Mouse (Mus musculus): ENCODE results near the gene Unc13a. TPM values are rescaled to one million over a fixed set of nuclear protein-coding genes. Genes with fewer than 3 reads are reported as not detected.
A peak's percentile ranks its signal among the peaks of the same experiment; 100 is the strongest.

Gene Unc13a
- 4.6 TPM for polyA plus RNA-seq (2012; fragmentation: generic; extraction: Trizol)

GRCm38 (mm10) chr8:71671549-71671965 is at the start of gene Unc13a:
TSS of gene Unc13a (minus strand) at chr8:71671757.
- Histone ChIP-seq H3K4me3 (peak within 1 kb of the TSS; percentile 44), H3K36me3 (ENCODE audit: control insufficient read depth, insufficient read depth) (no peaks in the 10 kb centered on the region), H3K4me2 (ENCODE audit: low read depth) (peak within 1 kb of the TSS; percentile 85), H3K27me3 (ENCODE audit: control insufficient read depth, insufficient read depth, insufficient read length) (no peaks in the 10 kb centered on the region), H3ac (ENCODE audit: control insufficient read depth, insufficient read length) (no peak within 1 kb of the TSS), H3K79me2 (ENCODE audit: control insufficient read depth, insufficient read depth) (no peaks in the 10 kb centered on the region)
- TF ChIP-seq MYOG (IDR thresholded peaks at IDR 0.05; ENCODE audit: control insufficient read depth in 1 of 3, insufficient read depth in 1 of 3, insufficient read length in 2 of 3, low read depth in 2 of 3) (peak in 1 of 3 experiments; percentile 27), MYOD1 (IDR thresholded peaks at IDR 0.05; ENCODE audit: control insufficient read depth in 1 of 3, insufficient read length in 2 of 3, low read depth in 2 of 3) (no peak), REST (IDR thresholded peaks at IDR 0.05; ENCODE audit: insufficient read depth, insufficient read length) (peak; percentile 85), TCF3 (IDR thresholded peaks at IDR 0.05; ENCODE audit: insufficient read length, low read depth) (peak; percentile 6), USF1 (IDR thresholded peaks at IDR 0.05; ENCODE audit: low read depth) (peak; percentile 24)

GRCm38 (mm10) chr8:71719928-71720457 is 48.4 kb upstream of the Unc13a start:
- Histone ChIP-seq H3K79me2 (ENCODE audit: control insufficient read depth, insufficient read depth) (no peaks in the 10 kb centered on the region), H3K4me3 (no peak overlapping the region), H3ac (ENCODE audit: control insufficient read depth, insufficient read length) (no peak overlapping the region), H3K4me2 (ENCODE audit: low read depth) (no peak overlapping the region), H3K36me3 (ENCODE audit: control insufficient read depth, insufficient read depth) (no peaks in the 10 kb centered on the region), H3K27me3 (ENCODE audit: control insufficient read depth, insufficient read depth, insufficient read length) (peaks cover 66% of the 10 kb centered on the region)
- TF ChIP-seq POLR2A (IDR thresholded peaks at IDR 0.05; ENCODE audit: insufficient read length, low read depth) = no peak
- no peak for TF ChIP-seq TCF12 (IDR thresholded peaks at IDR 0.05; ENCODE audit: insufficient read depth, poor library complexity, severe bottlenecking)
- no peak for TF ChIP-seq MAX (IDR thresholded peaks at IDR 0.05; ENCODE audit: low read depth)
- TF ChIP-seq POLR2AphosphoS2 (IDR thresholded peaks at IDR 0.05; ENCODE audit: insufficient read length, low read depth) = no peak

- H3K36me3 ChIP-seq (ENCODE audit: control insufficient read depth, insufficient read depth) = no peaks in the 10 kb centered on the region
- H3K4me2 ChIP-seq (ENCODE audit: low read depth) = no peak overlapping the region
- no peak overlapping the region for H3K4me3 ChIP-seq
- H3ac ChIP-seq (ENCODE audit: control insufficient read depth, insufficient read length) = no peak overlapping the region
- no peak for TF ChIP-seq POLR2A (IDR thresholded peaks at IDR 0.05; ENCODE audit: insufficient read length, low read depth)
- TF ChIP-seq TCF12 (IDR thresholded peaks at IDR 0.05; ENCODE audit: insufficient read depth, poor library complexity, severe bottlenecking) = no peak
- TF ChIP-seq POLR2AphosphoS2 (IDR thresholded peaks at IDR 0.05; ENCODE audit: insufficient read length, low read depth) = no peak
- H3K79me2 ChIP-seq (ENCODE audit: control insufficient read depth, insufficient read depth) = no peaks in the 10 kb centered on the region
- H3K27me3 ChIP-seq (ENCODE audit: control insufficient read depth, insufficient read depth, insufficient read length) = peaks cover 61% of the 10 kb centered on the region
Measured at GRCm38 (mm10) chr8:71719218-71719617, 47.7 kb upstream of the Unc13a start.

GRCm38 (mm10) chr8:71718252-71718651 is 46.7 kb upstream of the Unc13a start:
- no peaks in the 10 kb centered on the region for H3K79me2 ChIP-seq (ENCODE audit: control insufficient read depth, insufficient read depth)
- H3ac ChIP-seq (ENCODE audit: control insufficient read depth, insufficient read length) = no peak overlapping the region
- H3K4me3 ChIP-seq = no peak overlapping the region
- no peak overlapping the region for H3K4me2 ChIP-seq (ENCODE audit: low read depth)
- peaks cover 54% of the 10 kb centered on the region for H3K27me3 ChIP-seq (ENCODE audit: control insufficient read depth, insufficient read depth, insufficient read length)
- no peaks in the 10 kb centered on the region for H3K36me3 ChIP-seq (ENCODE audit: control insufficient read depth, insufficient read depth)
- TF ChIP-seq CEBPB (IDR thresholded peaks at IDR 0.05; ENCODE audit: insufficient read depth, poor library complexity, severe bottlenecking) (no peak), SRF (IDR thresholded peaks at IDR 0.05; ENCODE audit: control insufficient read depth, insufficient read length, low read depth) (no peak), USF1 (IDR thresholded peaks at IDR 0.05; ENCODE audit: low read depth) (no peak), POLR2AphosphoS2 (IDR thresholded peaks at IDR 0.05; ENCODE audit: insufficient read length, low read depth) (no peak), MYOG (IDR thresholded peaks at IDR 0.05; ENCODE audit: control insufficient read depth in 1 of 3, insufficient read depth in 1 of 3, insufficient read length in 2 of 3, low read depth in 2 of 3) (no peak), TCF12 (IDR thresholded peaks at IDR 0.05; ENCODE audit: insufficient read depth, poor library complexity, severe bottlenecking) (no peak), REST (IDR thresholded peaks at IDR 0.05; ENCODE audit: insufficient read depth, insufficient read length) (no peak), TCF3 (IDR thresholded peaks at IDR 0.05; ENCODE audit: insufficient read length, low read depth) (no peak), MAX (IDR thresholded peaks at IDR 0.05; ENCODE audit: low read depth) (no peak), POLR2A (IDR thresholded peaks at IDR 0.05; ENCODE audit: insufficient read length, low read depth) (no peak), MYOD1 (IDR thresholded peaks at IDR 0.05; ENCODE audit: control insufficient read depth in 1 of 3, insufficient read length in 2 of 3, low read depth in 2 of 3) (no peak), E2F4 (IDR thresholded peaks at IDR 0.05; ENCODE audit: insufficient read depth) (no peak)

- no peak for TF ChIP-seq POLR2AphosphoS2 (IDR thresholded peaks at IDR 0.05; ENCODE audit: insufficient read length, low read depth)
- TF ChIP-seq CEBPB (IDR thresholded peaks at IDR 0.05; ENCODE audit: insufficient read depth, poor library complexity, severe bottlenecking) = no peak
- TF ChIP-seq MYOG (IDR thresholded peaks at IDR 0.05; ENCODE audit: control insufficient read depth in 1 of 3, insufficient read depth in 1 of 3, insufficient read length in 2 of 3, low read depth in 2 of 3) = no peak
- TF ChIP-seq MYOD1 (IDR thresholded peaks at IDR 0.05; ENCODE audit: control insufficient read depth in 1 of 3, insufficient read length in 2 of 3, low read depth in 2 of 3) = no peak
- no peak for TF ChIP-seq MAX (IDR thresholded peaks at IDR 0.05; ENCODE audit: low read depth)
- no peak for TF ChIP-seq TCF3 (IDR thresholded peaks at IDR 0.05; ENCODE audit: insufficient read length, low read depth)
- no peak for TF ChIP-seq REST (IDR thresholded peaks at IDR 0.05; ENCODE audit: insufficient read depth, insufficient read length)
- TF ChIP-seq E2F4 (IDR thresholded peaks at IDR 0.05; ENCODE audit: insufficient read depth) = no peak
- TF ChIP-seq POLR2A (IDR thresholded peaks at IDR 0.05; ENCODE audit: insufficient read length, low read depth) = no peak
- TF ChIP-seq SRF (IDR thresholded peaks at IDR 0.05; ENCODE audit: control insufficient read depth, insufficient read length, low read depth) = no peak
- TF ChIP-seq USF1 (IDR thresholded peaks at IDR 0.05; ENCODE audit: low read depth) = no peak
- TF ChIP-seq TCF12 (IDR thresholded peaks at IDR 0.05; ENCODE audit: insufficient read depth, poor library complexity, severe bottlenecking) = no peak
- Histone ChIP-seq H3K79me2 (ENCODE audit: control insufficient read depth, insufficient read depth) (no peaks in the 10 kb centered on the region), H3K4me3 (no peak overlapping the region), H3K36me3 (ENCODE audit: control insufficient read depth, insufficient read depth) (no peaks in the 10 kb centered on the region), H3K4me2 (ENCODE audit: low read depth) (no peak overlapping the region), H3ac (ENCODE audit: control insufficient read depth, insufficient read length) (no peak overlapping the region), H3K27me3 (ENCODE audit: control insufficient read depth, insufficient read depth, insufficient read length) (peaks cover 43% of the 10 kb centered on the region)
Measured at GRCm38 (mm10) chr8:71717096-71717495, 45.5 kb upstream of the Unc13a start.
